Mouse (Mus musculus) MEL (cell line): ENCODE measurements around the gene Ncoa7. TPM values are rescaled to one million over a fixed set of nuclear protein-coding genes. Genes with fewer than 3 reads are reported as not detected.

ENCODE experiments used
- DNase-seq: peaks from one replicate; pipeline ENCODE4 v3.0.0; 2011; ENCODE audit warnings: low read depth, low spot score
- H3K27ac ChIP-seq: 2 replicates; pipeline ENCODE4 v1.5.1; 2012; ENCODE audit warnings: low read depth, mild to moderate bottlenecking, control low read depth, low read length, moderate library complexity; ENCODE audit not compliant: control insufficient read depth
- H3K27me3 ChIP-seq, 2 experiments: fragments of 150-350 bp in 1 of 2; sonication (generic) in 1 of 2; 2 replicates each; pipeline ENCODE4 v1.6.1; 2012; ENCODE audit warnings: low read length in 2 of 2, mild to moderate bottlenecking in 2 of 2, improper control_type of control experiment in 1 of 2, moderate library complexity in 1 of 2; ENCODE audit not compliant: insufficient read depth in 2 of 2, control insufficient read depth in 1 of 2
- H3K36me3 ChIP-seq, 2 experiments: 2 replicates each; pipeline ENCODE4 v1.6.1; 2012 to 2014; ENCODE audit warnings: low read length in 2 of 2, improper control_type of control experiment in 1 of 2, inconsistent platforms in 1 of 2, mild to moderate bottlenecking in 1 of 2; ENCODE audit not compliant: insufficient read depth in 2 of 2, control insufficient read depth in 1 of 2
- H3K4me1 ChIP-seq, 2 experiments: fragments of 150-350 bp in 1 of 2; sonication (generic) in 1 of 2; 2 replicates each; pipeline ENCODE4 v1.6.1; 2012; ENCODE audit warnings: low read length in 2 of 2, improper control_type of control experiment in 1 of 2, mild to moderate bottlenecking in 1 of 2; ENCODE audit not compliant: insufficient read depth in 2 of 2, control insufficient read depth in 1 of 2
- H3K4me3 ChIP-seq, 2 experiments: fragments of 150-350 bp in 1 of 2; sonication (generic) in 1 of 2; 2 replicates each; pipeline ENCODE4 v1.5.1; 2012; ENCODE audit warnings: low read depth in 2 of 2, low read length in 2 of 2, mild to moderate bottlenecking in 2 of 2, moderate library complexity in 2 of 2, control low read depth in 1 of 2, improper control_type of control experiment in 1 of 2; ENCODE audit not compliant: control insufficient read depth in 1 of 2, insufficient read depth in 1 of 2
- H3K79me2 ChIP-seq: 2 replicates; pipeline ENCODE4 v1.6.1; 2012; ENCODE audit warnings: mild to moderate bottlenecking, low read length, moderate library complexity; ENCODE audit not compliant: control insufficient read depth, poor library complexity, insufficient read depth
- H3K9ac ChIP-seq: 2 replicates; pipeline ENCODE4 v1.6.1; 2012; ENCODE audit warnings: low read depth, mild to moderate bottlenecking, control low read depth, low read length, moderate library complexity; ENCODE audit not compliant: control insufficient read depth, poor library complexity, severe bottlenecking
- H3K9me3 ChIP-seq: fragments of 150-350 bp; sonication (generic); replicated peaks from 2 replicates; pipeline ENCODE4 v1.6.1; 2012; ENCODE audit warnings: mild to moderate bottlenecking, low read length, improper control_type of control experiment, moderate library complexity; ENCODE audit not compliant: insufficient read depth
- BHLHE40 ChIP-seq: IDR thresholded peaks from 2 replicates; pipeline ENCODE4 v1.6.1; 2012; ENCODE audit warnings: low read depth, mild to moderate bottlenecking, inconsistent platforms, low read length, improper control_type of control experiment, borderline replicate concordance
- CTCF ChIP-seq, 3 experiments: IDR thresholded peaks in 2 of 3; conservative IDR thresholded peaks in 1 of 3; 2 replicates each; pipeline ENCODE4 v1.5.1; 2011 to 2012; ENCODE audit warnings: low read length in 3 of 3, low read depth in 2 of 3, mild to moderate bottlenecking in 2 of 3, improper control_type of control experiment in 1 of 3, inconsistent platforms in 1 of 3, mixed read lengths in 1 of 3, moderate library complexity in 1 of 3; ENCODE audit not compliant: control insufficient read depth in 1 of 3, insufficient read depth in 1 of 3, poor library complexity in 1 of 3, severe bottlenecking in 1 of 3
- ELF1 ChIP-seq: IDR thresholded peaks from 2 replicates; pipeline ENCODE4 v1.6.1; 2014; ENCODE audit warnings: low read depth, mild to moderate bottlenecking, inconsistent platforms, low read length, improper control_type of control experiment, moderate library complexity
- EP300 ChIP-seq, 2 experiments: IDR thresholded peaks; 2 replicates each; pipeline ENCODE4 v1.6.1; 2011; ENCODE audit warnings: improper control_type of control experiment in 2 of 2, low read length in 2 of 2, low read depth in 1 of 2, mild to moderate bottlenecking in 1 of 2
- GABPA ChIP-seq: IDR thresholded peaks from 2 replicates; pipeline ENCODE4 v1.6.1; 2012; ENCODE audit warnings: low read depth, mild to moderate bottlenecking, inconsistent platforms, low read length, improper control_type of control experiment, moderate library complexity
- JUND ChIP-seq: IDR thresholded peaks from 2 replicates; pipeline ENCODE4 v1.6.1; 2011; ENCODE audit warnings: low read depth, mild to moderate bottlenecking, improper control_type of control experiment, low read length
- KAT2A ChIP-seq: conservative IDR thresholded peaks from 2 replicates; pipeline ENCODE4 v1.6.1; 2012; ENCODE audit warnings: low read depth, low read length, improper control_type of control experiment, inconsistent platforms
- MAX ChIP-seq: IDR thresholded peaks from 2 replicates; pipeline ENCODE4 v1.6.1; 2011; ENCODE audit warnings: low read length, improper control_type of control experiment
- MYB ChIP-seq: IDR thresholded peaks from 2 replicates; pipeline ENCODE4 v1.6.1; 2011; ENCODE audit warnings: mild to moderate bottlenecking, low read depth, low read length, improper control_type of control experiment
- MYC ChIP-seq: IDR thresholded peaks from 2 replicates; pipeline ENCODE4 v1.6.1; 2011; ENCODE audit warnings: low read depth, mild to moderate bottlenecking, low read length, improper control_type of control experiment, moderate library complexity
- NELFE ChIP-seq: IDR thresholded peaks from 2 replicates; pipeline ENCODE4 v1.6.1; 2011; ENCODE audit warnings: low read depth, low read length, improper control_type of control experiment
- NRF1 ChIP-seq: IDR thresholded peaks from 2 replicates; pipeline ENCODE4 v1.6.1; 2014; ENCODE audit warnings: low read depth, mild to moderate bottlenecking, inconsistent platforms, low read length, improper control_type of control experiment, moderate library complexity; ENCODE audit not compliant: poor library complexity, insufficient read depth, severe bottlenecking
- TBP ChIP-seq: IDR thresholded peaks from 2 replicates; pipeline ENCODE4 v1.8.0; 2011; ENCODE audit warnings: low read depth, low read length, improper control_type of control experiment
- TCF12 ChIP-seq: IDR thresholded peaks from 2 replicates; pipeline ENCODE4 v1.6.1; 2014; ENCODE audit warnings: low read depth, mild to moderate bottlenecking, inconsistent platforms, low read length, improper control_type of control experiment, moderate library complexity
- ZC3H11A ChIP-seq: IDR thresholded peaks from 2 replicates; pipeline ENCODE4 v1.6.1; 2012; ENCODE audit warnings: low read depth, mild to moderate bottlenecking, inconsistent platforms, low read length, improper control_type of control experiment
- ZMIZ1 ChIP-seq: IDR thresholded peaks from 2 replicates; pipeline ENCODE4 v1.6.1; 2012; ENCODE audit warnings: low read depth, mild to moderate bottlenecking, inconsistent platforms, low read length, improper control_type of control experiment, moderate library complexity
- ZNF384 ChIP-seq: IDR thresholded peaks from 2 replicates; pipeline ENCODE4 v1.6.1; 2012; ENCODE audit warnings: low read depth, mild to moderate bottlenecking, inconsistent platforms, low read length, improper control_type of control experiment
- polyA plus RNA-seq, 2 experiments: library from polyadenylated mRNA; stranded (reverse) in 1 of 2; unstranded in 1 of 2; fragments of >175 nt in 1 of 2; fragments of >200 nt in 1 of 2; gene quantifications; 2 replicates each; pipeline versions ENCODE4 v1.2.1 to v1.2.4; 2012; ENCODE audit warnings: low replicate concordance in 2 of 2, low read depth in 1 of 2; ENCODE audit not compliant: insufficient read length in 2 of 2, insufficient read depth in 1 of 2, missing spikeins in 1 of 2
- total RNA-seq: library from RNA; depleted of rRNA; stranded (reverse); fragments of 300-350 nt; gene quantifications from 2 replicates; pipeline ENCODE4 v1.2.3, GENCODE M21; 2012

Gene Ncoa7
- total and polyA plus RNA-seq, 3 experiments, result 1.7 to 64.9 (median 4.2) TPM

- Histone ChIP-seq H3K4me3 (no peak overlapping the region), H3K79me2 (no peaks in the 10 kb centered on the region), H3K4me1 (no peaks in the 10 kb centered on the region), H3K27ac (no peak overlapping the region), H3K9ac (no peak overlapping the region), H3K27me3 (no peaks in the 10 kb centered on the region), H3K36me3 (no peaks in the 10 kb centered on the region), H3K9me3 (no peaks in the 10 kb centered on the region)
- TF ChIP-seq TBP (no peak), GABPA (no peak)
- DNase-seq, result no peak
These were observed 119.7 kb downstream of the Ncoa7 start for GRCm38 (mm10) chr10:30683449-30683848.

GRCm38 (mm10) chr10:30679756-30680155 lies 123.4 kb downstream of the Ncoa7 start:
- no peak overlapping the region for H3K4me3 ChIP-seq
- H3K27ac ChIP-seq, result no peak overlapping the region
- no peaks in the 10 kb centered on the region for H3K27me3 ChIP-seq
- TF ChIP-seq MYC, result no peak
- no peak for TF ChIP-seq NRF1
- no peak for TF ChIP-seq TCF12
- no peak for TF ChIP-seq KAT2A
- TF ChIP-seq ZNF384, result no peak
- TF ChIP-seq GABPA, result no peak
- TF ChIP-seq JUND, result no peak
- TF ChIP-seq ELF1, result no peak
- no peak for TF ChIP-seq ZC3H11A
- no peak for TF ChIP-seq MYB
- TF ChIP-seq NELFE, result no peak
- no peak for TF ChIP-seq MAX
- no peak for TF ChIP-seq ZMIZ1
- no peak for TF ChIP-seq BHLHE40
- TF ChIP-seq EP300 (IDR thresholded peaks at IDR 0.05; ENCODE audit: low read depth in 1 of 2, low read length in 2 of 2), result no peak
- no peak for TF ChIP-seq CTCF (IDR thresholded peaks at IDR 0.05 in 2 of 3, conservative IDR thresholded peaks at IDR 0.05 in 1 of 3; ENCODE audit: control insufficient read depth in 1 of 3, insufficient read depth in 1 of 3, low read depth in 2 of 3, low read length in 3 of 3, poor library complexity in 1 of 3, severe bottlenecking in 1 of 3)
- H3K79me2 ChIP-seq, result no peaks in the 10 kb centered on the region
- no peak for DNase-seq
- H3K36me3 ChIP-seq, result peaks cover 0 to 3% of the 10 kb centered on the region in 2 experiments; a peak in 2 of 4 replicates
- no peak overlapping the region for H3K9ac ChIP-seq
- H3K9me3 ChIP-seq, result no peaks in the 10 kb centered on the region
- H3K4me1 ChIP-seq, result peaks cover 0 to 5% of the 10 kb centered on the region in 2 experiments; a peak in 1 of 4 replicates
